Mouse (Mus musculus): ENCODE measurements around the gene Ostm1.

Gene Ostm1

GRCm38 (mm10) chr10:42583902-42584435, 347 bp downstream of the Ostm1 start:
- DNase-seq (ENCODE audit: low spot score) = no peak

GRCm38 (mm10) chr10:42584436-42584983, 888 bp downstream of the Ostm1 start:
- DNase-seq (ENCODE audit: low spot score) = no peak

GRCm38 (mm10) chr10:42585156-42585555, 1.5 kb downstream of the Ostm1 start:
- no peak for DNase-seq (ENCODE audit: low spot score)

- no peak for DNase-seq (ENCODE audit: low spot score)
Measured at GRCm38 (mm10) chr10:42585596-42586305, 2.1 kb downstream of the Ostm1 start.

GRCm38 (mm10) chr10:42587961-42588750, 4.5 kb downstream of the Ostm1 start:
- no peak for DNase-seq (ENCODE audit: low spot score)

GRCm38 (mm10) chr10:42589505-42589904, 5.9 kb downstream of the Ostm1 start:
- DNase-seq (ENCODE audit: low spot score) = no peak

- no peak for DNase-seq (ENCODE audit: low spot score)
Measured at GRCm38 (mm10) chr10:42590261-42591184, 6.9 kb downstream of the Ostm1 start.

GRCm38 (mm10) chr10:42591185-42591992, 7.8 kb downstream of the Ostm1 start:
- no peak for DNase-seq (ENCODE audit: low spot score)

GRCm38 (mm10) chr10:42591993-42592686, 8.5 kb downstream of the Ostm1 start:
- DNase-seq (ENCODE audit: low spot score) = no peak

GRCm38 (mm10) chr10:42593201-42593600, 9.6 kb downstream of the Ostm1 start:
- no peak for DNase-seq (ENCODE audit: low spot score)

GRCm38 (mm10) chr10:42598615-42599014, 15.0 kb downstream of the Ostm1 start:
- DNase-seq (ENCODE audit: low spot score) = no peak

- no peak for DNase-seq (ENCODE audit: low spot score)
Measured at GRCm38 (mm10) chr10:42601556-42601955, 17.9 kb downstream of the Ostm1 start.

GRCm38 (mm10) chr10:42604874-42605273, 21.3 kb downstream of the Ostm1 start:
- no peak for DNase-seq (ENCODE audit: low spot score)

GRCm38 (mm10) chr10:42606757-42607156, 23.1 kb downstream of the Ostm1 start:
- DNase-seq (ENCODE audit: low spot score) = no peak

- DNase-seq (ENCODE audit: low spot score) = no peak
Measured at GRCm38 (mm10) chr10:42613075-42613474, 29.5 kb downstream of the Ostm1 start.

- DNase-seq (ENCODE audit: low spot score) = no peak
Measured at GRCm38 (mm10) chr10:42613639-42614381, 30.2 kb downstream of the Ostm1 start.

GRCm38 (mm10) chr10:42614766-42615165, 31.1 kb downstream of the Ostm1 start:
- no peak for DNase-seq (ENCODE audit: low spot score)

GRCm38 (mm10) chr10:42618291-42618690, 34.7 kb downstream of the Ostm1 start:
- no peak for DNase-seq (ENCODE audit: low spot score)

- DNase-seq (ENCODE audit: low spot score) = no peak
Measured at GRCm38 (mm10) chr10:42625907-42626306, 42.3 kb downstream of the Ostm1 start.

All from lung, postnatal 25 days (tissue).